In genomic region chr10:79909092-79909922, GRCm38 (mm10) we compare ENCODE assay signal across 8 mouse cellular contexts. TPM values are rescaled to one million over a fixed set of nuclear protein-coding genes. Genes with fewer than 3 reads are reported as not detected.
DNase-seq lines count a peak whose midpoint lies in the region; ATAC-seq and TF ChIP-seq lines count a peak whose summit lies in the region.
"Had no signal": no experiment of that assay in that cellular context is flagged by ENCODE, and none has a peak within 500 bp of the region (broad histone marks: within the 10 kb centered on the region; RNA-seq: fewer than 3 reads in every experiment).

No protein-coding gene starts in this region.

- no peak for TF ChIP-seq CTCF in kidney, postnatal 0 days (IDR thresholded peaks at IDR 0.05; ENCODE audit: low read depth)

- H3K27me3 ChIP-seq in kidney, postnatal 0 days (ENCODE audit: insufficient read depth, low read length), result no peaks in the 10 kb centered on the region

- H3K27ac ChIP-seq in kidney, postnatal 0 days, result peak overlapping the region; percentile 95

- peak; percentile 45 for DNase-seq in spleen, adult 12 weeks (ENCODE audit: low spot score)
- no peak for DNase-seq in spleen, adult 18-20 months
- peak; percentile 40 to 65 for DNase-seq in cerebellum, postnatal 25 days
- peak; percentile 61 to 72 for DNase-seq in heart, adult 9 months (ENCODE audit: low spot score in 2 of 2)
- no peak for DNase-seq in kidney, postnatal 0 days (ENCODE audit: low spot score)
- no peak for DNase-seq in urinary bladder, postnatal 14 days (ENCODE audit: low spot score)

- H3K9ac ChIP-seq in kidney, postnatal 0 days (ENCODE audit: low read depth, low read length), result 0 out of 2 replicates have a peak overlapping the region, but pooled peaks have one; percentile 83

- no peaks in the 10 kb centered on the region for H3K9me3 ChIP-seq in kidney, postnatal 0 days (replicated peaks; ENCODE audit: low read length)

- peak overlapping the region; percentile 58; the same call in 1 of the 2 replicates for H3K4me3 ChIP-seq in kidney, postnatal 0 days (replicated peaks; ENCODE audit: low read depth, low read length)

- WGBS in kidney, postnatal 0 days, result 22% methylated on average over 14 of the region's 14 CpGs

- ATAC-seq in kidney, postnatal 0 days (replicated peaks; ENCODE audit: low FRiP score, low read depth), result no peak
- ATAC-seq in megakaryocyte, adult 5-6 weeks (ENCODE audit: poor library complexity, severe bottlenecking), result peak; percentile 8; the same call in 1 of the 2 replicates

- peaks cover 37% of the 10 kb centered on the region for H3K36me3 ChIP-seq in kidney, postnatal 0 days (ENCODE audit: insufficient read depth, low read length)

- H3K4me2 ChIP-seq in kidney, postnatal 0 days (ENCODE audit: low read length), result peak overlapping the region; percentile 44

- H3K4me1 ChIP-seq in kidney, postnatal 0 days (replicated peaks; ENCODE audit: insufficient read depth, low read length), result no peaks in the 10 kb centered on the region

RNA-seq across cellular contexts. Expression of gene Med16, which starts 0.6 kb away (rescaled TPM):
- polyA plus RNA-seq in kidney, postnatal 0 days (2015; fragmentation: Nextera tagmentation; extraction: Ambion mirVana), result 44.9 and 49.0 TPM in 2 replicates
- 12.0 and 13.6 TPM in 2 replicates for total RNA-seq in megakaryocyte, adult 5-6 weeks (2015)
- 17.5 and 18.0 TPM in 2 replicates for total RNA-seq in megakaryocyte, adult 5-6 weeks (2017)

RNA-seq across cellular contexts. Expression of gene Gm26602, which starts 1.3 kb away (rescaled TPM):
- polyA plus RNA-seq in kidney, postnatal 0 days (2015; fragmentation: Nextera tagmentation; extraction: Ambion mirVana), result 4.8 and 21.6 TPM in 2 replicates
- total RNA-seq in megakaryocyte, adult 5-6 weeks (2015), result not detected in 2 replicates
- total RNA-seq in megakaryocyte, adult 5-6 weeks (2017), result not detected in 2 replicates
- total RNA-seq: hematopoietic stem cell, adult 5-6 weeks had no signal

RNA-seq across cellular contexts. Expression of gene Kiss1r, which starts 7.5 kb away (rescaled TPM):
- 1.6 and 1.8 TPM in 2 replicates for polyA plus RNA-seq in kidney, postnatal 0 days (2015; fragmentation: Nextera tagmentation; extraction: Ambion mirVana)
- total RNA-seq in megakaryocyte, adult 5-6 weeks (2015), result 0.18 and 0.29 TPM in 2 replicates
- total RNA-seq in megakaryocyte, adult 5-6 weeks (2017), result 0.26 and 0.77 TPM in 2 replicates

RNA-seq across cellular contexts. Expression of gene R3hdm4, which starts 11.7 kb away (rescaled TPM):
- polyA plus RNA-seq in kidney, postnatal 0 days (2015; fragmentation: Nextera tagmentation; extraction: Ambion mirVana), result 120 and 137 TPM in 2 replicates
- 118 and 121 TPM in 2 replicates for total RNA-seq in megakaryocyte, adult 5-6 weeks (2015)
- total RNA-seq in megakaryocyte, adult 5-6 weeks (2017), result 92.1 and 134 TPM in 2 replicates

RNA-seq across cellular contexts. Expression of gene Arid3a, which starts 17.5 kb away (rescaled TPM):
- polyA plus RNA-seq in kidney, postnatal 0 days (2015; fragmentation: Nextera tagmentation; extraction: Ambion mirVana), result 4.1 and 4.5 TPM in 2 replicates
- total RNA-seq in megakaryocyte, adult 5-6 weeks (2015), result 36.7 and 38.7 TPM in 2 replicates
- 59.2 and 67.8 TPM in 2 replicates for total RNA-seq in megakaryocyte, adult 5-6 weeks (2017)

Comparison
In these comparisons a context has a peak if more than half of its experiments do, and no peak if none do; other contexts are left out.
1. DNase-seq: peak in spleen, adult 12 weeks (single experiment), cerebellum, postnatal 25 days (2 of 2) and heart, adult 9 months (2 of 2); none in spleen, adult 18-20 months (0 of 2), kidney, postnatal 0 days (single experiment) and urinary bladder, postnatal 14 days (single experiment).